ENCODE assay signal across 8 mouse cellular contexts in the genomic region with DNA sequence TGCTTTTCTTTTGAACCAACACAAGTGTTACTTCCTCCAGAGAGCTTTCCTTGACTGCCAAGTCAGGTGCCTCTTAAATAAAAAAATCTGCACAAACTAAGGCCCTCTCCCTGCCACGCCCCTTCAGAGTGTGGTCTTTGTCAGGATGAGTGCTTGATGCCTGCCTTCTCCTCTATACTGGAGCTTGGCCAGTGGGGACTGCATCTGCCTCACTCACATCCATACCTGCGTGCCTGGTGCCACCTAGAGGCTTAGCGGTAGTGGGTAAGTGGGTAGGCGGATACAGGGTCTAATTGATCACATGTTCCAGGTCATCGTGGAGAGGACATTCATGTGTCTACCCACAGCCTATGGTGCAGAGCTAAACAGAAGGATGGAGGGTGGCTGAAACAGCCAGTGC. TPM values are rescaled to one million over a fixed set of nuclear protein-coding genes. Genes with fewer than 3 reads are reported as not detected.
DNase-seq lines count a peak whose midpoint lies in the region; ATAC-seq and TF ChIP-seq lines count a peak whose summit lies in the region.

No protein-coding gene starts in this region.

- no peak overlapping the region for H3K9ac ChIP-seq in ES-E14 (ENCODE audit: insufficient read depth, low read depth, low read length, poor library complexity, severe bottlenecking)
- H3K9ac ChIP-seq in embryonic facial prominence, embryonic 14.5 days (ENCODE audit: low read depth, low read length) = no peak overlapping the region
- H3K9ac ChIP-seq in midbrain, embryonic 13.5 days (replicated peaks) = no peak overlapping the region

- no peak overlapping the region for H3K4me2 ChIP-seq in embryonic facial prominence, embryonic 14.5 days (ENCODE audit: low read depth, low read length)
- no peak overlapping the region for H3K4me2 ChIP-seq in midbrain, embryonic 13.5 days (replicated peaks)

- no peaks in the 10 kb centered on the region for H3K9me3 ChIP-seq in ES-E14 (ENCODE audit: control insufficient read depth, insufficient read depth, low read depth, low read length)
- H3K9me3 ChIP-seq in embryonic facial prominence, embryonic 14.5 days (ENCODE audit: control insufficient read depth, low read length) = no peaks in the 10 kb centered on the region
- H3K9me3 ChIP-seq in midbrain, embryonic 13.5 days = no peaks in the 10 kb centered on the region

- H3K36me3 ChIP-seq in ES-E14 (ENCODE audit: control insufficient read depth, insufficient read depth, low read length, poor library complexity, severe bottlenecking) = no peaks in the 10 kb centered on the region
- no peaks in the 10 kb centered on the region for H3K36me3 ChIP-seq in embryonic facial prominence, embryonic 14.5 days (ENCODE audit: control insufficient read depth, insufficient read depth, low read length)
- no peaks in the 10 kb centered on the region for H3K36me3 ChIP-seq in midbrain, embryonic 13.5 days

- H3K4me1 ChIP-seq in ES-E14 (ENCODE audit: control insufficient read depth in 2 of 2, insufficient read depth in 2 of 2, low read length in 2 of 2, poor library complexity in 1 of 2) = peaks cover 0 to 2% of the 10 kb centered on the region in 2 experiments; a peak in 1 of 4 replicates
- H3K4me1 ChIP-seq in embryonic facial prominence, embryonic 14.5 days (ENCODE audit: control insufficient read depth, insufficient read depth, low read length) = no peaks in the 10 kb centered on the region
- no peaks in the 10 kb centered on the region for H3K4me1 ChIP-seq in midbrain, embryonic 13.5 days (replicated peaks)

- H3K27me3 ChIP-seq in embryonic facial prominence, embryonic 14.5 days (replicated peaks; ENCODE audit: control insufficient read depth, insufficient read depth, low read length) = no peaks in the 10 kb centered on the region
- no peaks in the 10 kb centered on the region for H3K27me3 ChIP-seq in midbrain, embryonic 13.5 days

- no peak overlapping the region for H3K27ac ChIP-seq in ES-E14 (ENCODE audit: insufficient read depth, low read depth, low read length, poor library complexity, severe bottlenecking)
- H3K27ac ChIP-seq in embryonic facial prominence, embryonic 14.5 days (replicated peaks; ENCODE audit: low read depth, low read length) = no peak overlapping the region
- no peak overlapping the region for H3K27ac ChIP-seq in midbrain, embryonic 13.5 days

- no peak for ATAC-seq in embryonic facial prominence, embryonic 14.5 days (ENCODE audit: low read depth)
- ATAC-seq in activated CD4-positive, CD25-positive, alpha-beta regulatory T cell, adult 4 months = no peak
- ATAC-seq in midbrain, embryonic 13.5 days = no peak

- peak; percentile 47 for DNase-seq in heart, postnatal 4 days
- no peak for DNase-seq in heart, adult 8-10 months (ENCODE audit: low spot score)
- peak; percentile 19 for DNase-seq in ES-E14 (ENCODE audit: low read depth, low spot score)
- peak; percentile 26 for DNase-seq in embryonic facial prominence, embryonic 14.5 days (ENCODE audit: low spot score)
- peak; percentile 57 for DNase-seq in lung, postnatal 36 days
- DNase-seq in urinary bladder, adult 2 months (ENCODE audit: low spot score) = no peak

- 47% methylated on average over 5 of the region's 5 CpGs for WGBS in embryonic facial prominence, embryonic 14.5 days
- WGBS in midbrain, embryonic 13.5 days = 64% methylated on average over 5 of the region's 5 CpGs

- H3K4me3 ChIP-seq in ES-E14 (ENCODE audit: insufficient read depth in 1 of 2, low read depth in 1 of 2, low read length in 2 of 2, poor library complexity in 1 of 2, severe bottlenecking in 1 of 2) = no peak overlapping the region
- H3K4me3 ChIP-seq in embryonic facial prominence, embryonic 14.5 days (ENCODE audit: low read depth, low read length) = no peak overlapping the region
- H3K4me3 ChIP-seq in midbrain, embryonic 13.5 days (replicated peaks) = no peak overlapping the region

- in situ Hi-C loops in ES-E14 (cut with MboI; ENCODE audit: low sequenced_read_pairs in 2 of 2, unreplicated experiment in 2 of 2) = no loop called here

TF ChIP-seq in ES-E14, 5 proteins besides CTCF, POLR2A, EP300 and RAD21:
- TF ChIP-seq ZNF384 (IDR thresholded peaks at IDR 0.05; ENCODE audit: low read depth, low read length) (0 out of 2 replicates have a peak, but pooled peaks have one; percentile 20), ZC3H11A (IDR thresholded peaks at IDR 0.05; ENCODE audit: borderline replicate concordance, low read depth, low read length) (no peak)

RNA-seq across cellular contexts. Expression of gene Efcab8, which starts 15.4 kb away (rescaled TPM):
- under 1 TPM; 0.26 to 0.29 TPM for total RNA-seq in heart, postnatal 4 days (2021)
- total RNA-seq in heart, adult 8-10 months (2022) = not detected
- total RNA-seq in ES-E14 (2012; rRNA removed) = 1.2 TPM in 2 replicates
- 0.11 TPM in 1 of 2 replicates, not detected in the other for polyA plus RNA-seq in embryonic facial prominence, embryonic 14.5 days (2014; fragmentation: Nextera tagmentation; extraction: Ambion mirVana)
- polyA plus RNA-seq in urinary bladder, adult 2 months (2012; rRNA removed) = 0.29 and 0.37 TPM in 2 replicates
- polyA plus RNA-seq in activated CD4-positive, CD25-positive, alpha-beta regulatory T cell, adult 4 months (2017; shearing (Covaris generic)) = under 1 TPM; 0.34 to 0.82 TPM
- not detected in 2 replicates for polyA plus RNA-seq in midbrain, embryonic 13.5 days (2015; fragmentation: Nextera tagmentation; extraction: Ambion mirVana)

RNA-seq across cellular contexts. Expression of gene Mapre1, which starts 54.0 kb away (rescaled TPM):
- total RNA-seq in heart, postnatal 4 days (2021) = 100 to 1,000 TPM; 158 to 174 TPM
- total RNA-seq in heart, adult 8-10 months (2022) = 10 to 100 TPM; 49.5 to 57.0 (median 50.8) TPM
- total RNA-seq in ES-E14 (2012; rRNA removed) = 23.8 and 67.4 TPM in 2 replicates
- polyA plus RNA-seq in embryonic facial prominence, embryonic 14.5 days (2014; fragmentation: Nextera tagmentation; extraction: Ambion mirVana) = 228 and 238 TPM in 2 replicates
- 37.1 and 43.2 TPM in 2 replicates for polyA plus RNA-seq in urinary bladder, adult 2 months (2012; rRNA removed)
- polyA plus RNA-seq in activated CD4-positive, CD25-positive, alpha-beta regulatory T cell, adult 4 months (2017; shearing (Covaris generic)) = 100 to 1,000 TPM; 272 to 275 TPM
- polyA plus RNA-seq in midbrain, embryonic 13.5 days (2015; fragmentation: Nextera tagmentation; extraction: Ambion mirVana) = 374 and 420 TPM in 2 replicates

Comparison
In these comparisons a context has a peak if more than half of its experiments do, and no peak if none do; other contexts are left out.
1. DNase-seq: peak in heart, postnatal 4 days (single experiment), ES-E14 (single experiment), embryonic facial prominence, embryonic 14.5 days (single experiment) and lung, postnatal 36 days (single experiment); none in heart, adult 8-10 months (single experiment) and urinary bladder, adult 2 months (single experiment).